12 mouse cellular contexts compared by ENCODE assay signal in the genomic region with DNA sequence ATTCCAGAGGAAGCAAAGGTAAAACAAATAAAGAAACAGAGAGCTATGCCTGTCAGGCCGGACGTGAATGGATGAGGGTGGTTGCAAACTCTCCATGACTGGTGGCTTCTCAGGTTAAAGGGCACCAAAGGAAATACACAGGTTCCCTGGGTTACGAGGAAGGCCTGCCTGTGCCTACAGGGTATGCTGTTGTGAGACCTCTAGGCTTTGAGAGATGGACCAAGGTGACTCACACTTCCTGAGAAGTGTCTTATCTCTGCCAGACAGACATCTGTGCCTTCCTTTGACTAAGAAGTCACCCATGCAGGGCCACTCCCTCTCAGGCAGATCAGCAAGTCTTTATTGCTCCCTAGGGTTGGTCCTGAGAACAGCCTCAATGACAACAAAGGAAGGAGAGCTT. TPM values are rescaled to one million over a fixed set of nuclear protein-coding genes. Genes with fewer than 3 reads are reported as not detected.
A peak's percentile ranks its signal among the peaks of the same experiment; 100 is the strongest.
DNase-seq lines count a peak whose midpoint lies in the region; ATAC-seq and TF ChIP-seq lines count a peak whose summit lies in the region.
"Had no signal": no experiment of that assay in that cellular context is flagged by ENCODE, and none has a peak within 500 bp of the region (broad histone marks: within the 10 kb centered on the region; RNA-seq: fewer than 3 reads in every experiment).

No protein-coding gene starts in this region.

- no peaks in the 10 kb centered on the region for H3K27me3 ChIP-seq in heart, embryonic 12.5 days (replicated peaks)
- H3K27me3 ChIP-seq in heart, adult 2 months (ENCODE audit: control insufficient read depth, insufficient read depth, low read length): no peaks in the 10 kb centered on the region
- H3K27me3 ChIP-seq in kidney, embryonic 15.5 days: no peaks in the 10 kb centered on the region
- no peaks in the 10 kb centered on the region for H3K27me3 ChIP-seq in lung, postnatal 0 days (replicated peaks; ENCODE audit: insufficient read depth, low read length)
- no peaks in the 10 kb centered on the region for H3K27me3 ChIP-seq in midbrain, embryonic 11.5 days (ENCODE audit: control insufficient read depth, insufficient read depth, low read length)

- ATAC-seq in heart, embryonic 12.5 days (ENCODE audit: insufficient number of reproducible peaks, low FRiP score): peak; percentile 94
- peak; percentile 62; the same call in 1 of the 2 replicates for ATAC-seq in kidney, embryonic 15.5 days (replicated peaks; ENCODE audit: low FRiP score)
- peak; percentile 93 for ATAC-seq in lung, postnatal 0 days
- ATAC-seq in midbrain, embryonic 11.5 days (ENCODE audit: low FRiP score): no peak
- ATAC-seq in monocyte, adult 5-6 weeks (replicated peaks; ENCODE audit: insufficient number of reproducible peaks, low FRiP score, low TSS enrichment, poor library complexity, severe bottlenecking): no peak

- no peaks in the 10 kb centered on the region; the same call in 1 of the 2 replicates for H3K4me1 ChIP-seq in heart, embryonic 12.5 days (replicated peaks)
- peaks cover 2% of the 10 kb centered on the region; the same call in 1 of the 2 replicates for H3K4me1 ChIP-seq in heart, adult 2 months (ENCODE audit: control insufficient read depth, insufficient read depth, low read length)
- H3K4me1 ChIP-seq in kidney, embryonic 15.5 days: 0 out of 2 replicates have a peak, but pooled peaks cover 3% of the 10 kb centered on the region
- no peaks in the 10 kb centered on the region; the same call in 1 of the 2 replicates for H3K4me1 ChIP-seq in lung, postnatal 0 days (ENCODE audit: insufficient read depth, low read depth, low read length)
- no peaks in the 10 kb centered on the region for H3K4me1 ChIP-seq in midbrain, embryonic 11.5 days (ENCODE audit: control insufficient read depth, insufficient read depth, low read length)

- TF ChIP-seq CTCF in heart, adult 2 months (IDR thresholded peaks at IDR 0.05): no peak
- 0 out of 2 replicates have a peak, but pooled peaks have one; percentile 32 for TF ChIP-seq CTCF in lung, postnatal 0 days (IDR thresholded peaks at IDR 0.05)

- H3K9me3 ChIP-seq in heart, embryonic 12.5 days (replicated peaks): 0 out of 2 replicates have a peak, but pooled peaks cover 4% of the 10 kb centered on the region
- no peaks in the 10 kb centered on the region for H3K9me3 ChIP-seq in kidney, embryonic 15.5 days (replicated peaks)
- H3K9me3 ChIP-seq in lung, postnatal 0 days (ENCODE audit: low read length): no peaks in the 10 kb centered on the region
- H3K9me3 ChIP-seq in midbrain, embryonic 11.5 days (ENCODE audit: control insufficient read depth, low read length): no peaks in the 10 kb centered on the region

- no peak for DNase-seq in heart, adult 2 months
- DNase-seq in MN1 (ENCODE audit: low spot score): peak; percentile 56
- peak; percentile 64 for DNase-seq in lung, postnatal 0 days (ENCODE audit: low spot score)
- no peak for DNase-seq in midbrain, embryonic 11.5 days (ENCODE audit: low spot score, missing footprints)
- DNase-seq in urinary bladder, adult 18-20 months (ENCODE audit: low spot score in 2 of 2): no peak
- DNase-seq: cerebellum, adult 18-20 months; right cerebral cortex, postnatal 14 days had no signal

- no peak overlapping the region for H3K4me3 ChIP-seq in heart, embryonic 12.5 days
- H3K4me3 ChIP-seq in heart, adult 2 months: no peak overlapping the region
- no peak overlapping the region for H3K4me3 ChIP-seq in kidney, embryonic 15.5 days (replicated peaks)
- H3K4me3 ChIP-seq in lung, postnatal 0 days (ENCODE audit: low read depth, low read length): no peak overlapping the region
- H3K4me3 ChIP-seq in midbrain, embryonic 11.5 days (ENCODE audit: low read depth, low read length): no peak overlapping the region

- H3K27ac ChIP-seq in heart, embryonic 12.5 days (ENCODE audit: poor library complexity, severe bottlenecking): 0 out of 2 replicates have a peak overlapping the region, but pooled peaks have one; percentile 25
- no peak overlapping the region for H3K27ac ChIP-seq in heart, adult 2 months
- H3K27ac ChIP-seq in kidney, embryonic 15.5 days: no peak overlapping the region
- no peak overlapping the region for H3K27ac ChIP-seq in lung, postnatal 0 days (ENCODE audit: low read length)
- H3K27ac ChIP-seq in midbrain, embryonic 11.5 days (ENCODE audit: low read depth, low read length): no peak overlapping the region
- H3K27ac ChIP-seq: hindbrain, embryonic 14.5 days had no signal

- no peak for TF ChIP-seq EP300 in heart, adult 2 months (IDR thresholded peaks at IDR 0.05; ENCODE audit: insufficient read depth, low read depth, low read length)
- peak; percentile 93 for TF ChIP-seq EP300 in lung, postnatal 0 days (IDR thresholded peaks at IDR 0.05)

- no peaks in the 10 kb centered on the region for H3K79me2 ChIP-seq in heart, adult 2 months (replicated peaks; ENCODE audit: control insufficient read depth, insufficient read depth, low read length)

- 49% methylated on average over 3 of the region's 3 CpGs for WGBS in heart, embryonic 12.5 days
- 52% methylated on average over 3 of the region's 3 CpGs for WGBS in heart, adult 2 months
- 21% methylated on average over 3 of the region's 3 CpGs for WGBS in kidney, embryonic 15.5 days
- WGBS in lung, postnatal 0 days: 27% methylated on average over 3 of the region's 3 CpGs
- 64% methylated on average over 3 of the region's 3 CpGs for WGBS in midbrain, embryonic 11.5 days

- no peak overlapping the region for H3K9ac ChIP-seq in heart, embryonic 12.5 days
- H3K9ac ChIP-seq in heart, adult 2 months (ENCODE audit: low read depth, low read length): no peak overlapping the region
- H3K9ac ChIP-seq in kidney, embryonic 15.5 days: no peak overlapping the region
- H3K9ac ChIP-seq in lung, postnatal 0 days (replicated peaks; ENCODE audit: low read depth): no peak overlapping the region
- H3K9ac ChIP-seq in midbrain, embryonic 11.5 days (ENCODE audit: low read length): no peak overlapping the region
- H3K9ac ChIP-seq: hindbrain, embryonic 14.5 days had no signal

- intact Hi-C loops in heart, adult 2 months (cut with DNase I): no loop called here

- no peaks in the 10 kb centered on the region for H3K36me3 ChIP-seq in heart, embryonic 12.5 days
- H3K36me3 ChIP-seq in heart, adult 2 months (ENCODE audit: control insufficient read depth, insufficient read depth, low read length): no peaks in the 10 kb centered on the region
- H3K36me3 ChIP-seq in kidney, embryonic 15.5 days: no peaks in the 10 kb centered on the region
- no peaks in the 10 kb centered on the region for H3K36me3 ChIP-seq in lung, postnatal 0 days (ENCODE audit: insufficient read depth, low read length)
- no peaks in the 10 kb centered on the region for H3K36me3 ChIP-seq in midbrain, embryonic 11.5 days (ENCODE audit: control insufficient read depth, insufficient read depth, low read length)

- no peak overlapping the region for H3K4me2 ChIP-seq in heart, embryonic 12.5 days
- H3K4me2 ChIP-seq in kidney, embryonic 15.5 days: no peak overlapping the region
- H3K4me2 ChIP-seq in lung, postnatal 0 days (replicated peaks; ENCODE audit: low read depth, low read length): no peak overlapping the region
- no peak overlapping the region for H3K4me2 ChIP-seq in midbrain, embryonic 11.5 days
- H3K4me2 ChIP-seq: hindbrain, embryonic 14.5 days had no signal

- no peak for TF ChIP-seq POLR2A in heart, adult 2 months (IDR thresholded peaks at IDR 0.05; ENCODE audit: insufficient read depth, low read depth, low read length)

RNA-seq across cellular contexts. Expression of gene Cdrt4, which starts 21.2 kb away (rescaled TPM):
- polyA plus RNA-seq in heart, embryonic 12.5 days (2016; fragmentation: Nextera tagmentation; extraction: Ambion mirVana): 0.28 TPM in 1 of 2 replicates, not detected in the other
- not detected for total RNA-seq in heart, adult 2 months (2021)
- 1.4 TPM in 1 of 2 replicates, not detected in the other for polyA plus RNA-seq in heart, adult 2 months (2012; rRNA removed)
- polyA plus RNA-seq in kidney, embryonic 15.5 days (2015; fragmentation: Nextera tagmentation; extraction: Ambion mirVana): not detected in 2 replicates
- 0.23 TPM in 1 of 2 replicates, not detected in the other for polyA plus RNA-seq in lung, postnatal 0 days (2015; fragmentation: Nextera tagmentation; extraction: Ambion mirVana)
- 0.32 TPM in 1 of 2 replicates, not detected in the other for polyA plus RNA-seq in midbrain, embryonic 11.5 days (2014; fragmentation: Nextera tagmentation; extraction: Ambion mirVana)
- 2.3 TPM in 1 of 3 replicates, not detected in the others for total RNA-seq in monocyte, adult 5-6 weeks (2017)
- total RNA-seq: left cerebral cortex, postnatal 10 days had no signal
- polyA plus RNA-seq: hindbrain, embryonic 14.5 days had no signal

RNA-seq across cellular contexts. Expression of gene Tvp23b, which starts 50.5 kb away (rescaled TPM):
- 48.0 and 50.6 TPM in 2 replicates for polyA plus RNA-seq in heart, embryonic 12.5 days (2016; fragmentation: Nextera tagmentation; extraction: Ambion mirVana)
- total RNA-seq in heart, adult 2 months (2021): 10 to 100 TPM; 21.9 to 24.5 TPM
- polyA plus RNA-seq in heart, adult 2 months (2012; rRNA removed): 9.7 and 17.7 TPM in 2 replicates
- 70.3 and 77.3 TPM in 2 replicates for polyA plus RNA-seq in kidney, embryonic 15.5 days (2015; fragmentation: Nextera tagmentation; extraction: Ambion mirVana)
- 68.5 and 73.0 TPM in 2 replicates for polyA plus RNA-seq in lung, postnatal 0 days (2015; fragmentation: Nextera tagmentation; extraction: Ambion mirVana)
- 44.4 and 48.7 TPM in 2 replicates for polyA plus RNA-seq in midbrain, embryonic 11.5 days (2014; fragmentation: Nextera tagmentation; extraction: Ambion mirVana)
- 23.5 to 32.7 TPM (median 30.7 TPM) in 3 replicates for total RNA-seq in monocyte, adult 5-6 weeks (2017)

Comparison
In these comparisons a context has a peak if more than half of its experiments do, and no peak if none do; other contexts are left out.
1. ATAC-seq: peak in heart, embryonic 12.5 days (single experiment), kidney, embryonic 15.5 days (single experiment) and lung, postnatal 0 days (single experiment); none in midbrain, embryonic 11.5 days (single experiment) and monocyte, adult 5-6 weeks (single experiment).
2. DNase-seq: peak in MN1 (single experiment) and lung, postnatal 0 days (single experiment); none in heart, adult 2 months (0 of 2), midbrain, embryonic 11.5 days (single experiment) and urinary bladder, adult 18-20 months (0 of 2).